Mouse (Mus musculus): Measurements from ENCODE around the gene Zbtb1.

GRCm38 (mm10) chr12:76367096-76367995 is 2.7 kb upstream of the Zbtb1 start:
- TF ChIP-seq CTCF (IDR thresholded peaks at IDR 0.05; ENCODE audit: borderline replicate concordance, extremely low read depth, insufficient read depth, insufficient read length) = no peak
- no peak for TF ChIP-seq POLR2A (IDR thresholded peaks at IDR 0.05; ENCODE audit: borderline replicate concordance, extremely low read depth, insufficient read depth, insufficient read length, poor library complexity, severe bottlenecking)

Data from brain, embryonic 14.5 days (tissue).